Mouse (Mus musculus) MEL (cell line): Measurements from ENCODE around the gene Syne4.

Experiments
- BHLHE40 ChIP-seq: IDR thresholded peaks from 2 replicates; pipeline ENCODE4 v1.6.1; 2012; ENCODE audit warnings: low read depth, mild to moderate bottlenecking, inconsistent platforms, low read length, improper control_type of control experiment, borderline replicate concordance
- CTCF ChIP-seq, 3 experiments: IDR thresholded peaks in 2 of 3; conservative IDR thresholded peaks in 1 of 3; 2 replicates each; pipeline ENCODE4 v1.5.1; 2011 to 2012; ENCODE audit warnings: low read length in 3 of 3, low read depth in 2 of 3, mild to moderate bottlenecking in 2 of 3, improper control_type of control experiment in 1 of 3, inconsistent platforms in 1 of 3, mixed read lengths in 1 of 3, moderate library complexity in 1 of 3; ENCODE audit not compliant: control insufficient read depth in 1 of 3, insufficient read depth in 1 of 3, poor library complexity in 1 of 3, severe bottlenecking in 1 of 3
- HCFC1 ChIP-seq: IDR thresholded peaks from 2 replicates; pipeline ENCODE4 v1.6.1; 2012; ENCODE audit warnings: low read depth, mild to moderate bottlenecking, inconsistent platforms, low read length, improper control_type of control experiment, moderate library complexity
- KAT2A ChIP-seq: conservative IDR thresholded peaks from 2 replicates; pipeline ENCODE4 v1.6.1; 2012; ENCODE audit warnings: low read depth, low read length, improper control_type of control experiment, inconsistent platforms
- MYB ChIP-seq: IDR thresholded peaks from 2 replicates; pipeline ENCODE4 v1.6.1; 2011; ENCODE audit warnings: mild to moderate bottlenecking, low read depth, low read length, improper control_type of control experiment
- POLR2AphosphoS2 ChIP-seq: IDR thresholded peaks from 2 replicates; pipeline ENCODE4 v1.6.1; 2011; ENCODE audit warnings: low read length, improper control_type of control experiment
- SIN3A ChIP-seq: IDR thresholded peaks from 2 replicates; pipeline ENCODE4 v1.6.1; 2012; ENCODE audit warnings: low read length, improper control_type of control experiment, inconsistent platforms
- TAL1 ChIP-seq: IDR thresholded peaks from 2 replicates; pipeline ENCODE4 v1.6.1; 2012; ENCODE audit warnings: mild to moderate bottlenecking, inconsistent platforms, low read length, moderate library complexity, mixed read lengths
- TCF12 ChIP-seq: IDR thresholded peaks from 2 replicates; pipeline ENCODE4 v1.6.1; 2014; ENCODE audit warnings: low read depth, mild to moderate bottlenecking, inconsistent platforms, low read length, improper control_type of control experiment, moderate library complexity
- USF1 ChIP-seq: IDR thresholded peaks from 2 replicates; pipeline ENCODE4 v1.6.1; 2014; ENCODE audit warnings: low read depth, mild to moderate bottlenecking, inconsistent platforms, low read length, improper control_type of control experiment, moderate library complexity
- USF2 ChIP-seq, 2 experiments: IDR thresholded peaks; 2 replicates each; pipeline ENCODE4 v1.6.1; 2011 to 2012; ENCODE audit warnings: improper control_type of control experiment in 2 of 2, low read length in 2 of 2, borderline replicate concordance in 1 of 2, inconsistent platforms in 1 of 2, low read depth in 1 of 2, mild to moderate bottlenecking in 1 of 2; ENCODE audit not compliant: insufficient read depth in 1 of 2

GRCm38 (mm10) chr7:30295103-30295502 is 19.5 kb upstream of the Syne4 start:
- TF ChIP-seq KAT2A = no peak
- TF ChIP-seq POLR2AphosphoS2 = no peak
- TF ChIP-seq TAL1 = no peak
- no peak for TF ChIP-seq USF2 (IDR thresholded peaks at IDR 0.05; ENCODE audit: borderline replicate concordance in 1 of 2, insufficient read depth in 1 of 2, low read depth in 1 of 2, low read length in 2 of 2)
- no peak for TF ChIP-seq SIN3A
- no peak for TF ChIP-seq USF1
- TF ChIP-seq HCFC1 = no peak
- TF ChIP-seq BHLHE40 = no peak
- no peak for TF ChIP-seq CTCF (IDR thresholded peaks at IDR 0.05 in 2 of 3, conservative IDR thresholded peaks at IDR 0.05 in 1 of 3; ENCODE audit: control insufficient read depth in 1 of 3, insufficient read depth in 1 of 3, low read depth in 2 of 3, low read length in 3 of 3, poor library complexity in 1 of 3, severe bottlenecking in 1 of 3)
- no peak for TF ChIP-seq MYB
- TF ChIP-seq TCF12 = no peak
